Mouse (Mus musculus): ENCODE measurements at regions not wholly inside any gene's neighbourhood (a gene's known extent, or its start where the extent isn't known, plus 50 kb on each side); places are given as distances from the start of the nearest gene placed in this dataset.

DNA sequence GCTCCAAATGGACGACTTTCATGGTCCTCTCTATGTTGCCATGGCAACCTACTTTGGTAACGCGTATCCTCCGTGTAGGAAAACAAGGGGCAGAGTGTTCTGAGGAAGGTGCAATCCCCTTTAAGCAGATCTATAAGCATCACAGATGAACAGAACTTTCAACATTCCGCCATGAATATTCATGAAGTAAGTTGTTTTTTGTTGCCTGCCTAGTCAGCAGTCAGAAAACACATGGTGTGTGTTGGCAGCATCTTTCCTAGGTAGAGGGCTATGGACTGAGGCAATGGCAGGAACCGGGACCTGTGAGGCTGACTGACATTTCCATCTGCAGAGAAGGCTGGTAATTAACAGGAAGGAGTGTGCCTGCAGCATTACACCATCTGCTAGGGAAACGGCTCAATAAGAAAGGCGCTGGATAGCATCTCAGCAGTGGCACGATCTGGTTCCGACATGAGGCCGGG lies 544.0 kb downstream of the Rnf144a start:
- TF ChIP-seq POLR2A (IDR thresholded peaks at IDR 0.05; ENCODE audit: insufficient read depth, low read depth, low read length) = no peak
- no peak for TF ChIP-seq CTCF (IDR thresholded peaks at IDR 0.05; ENCODE audit: insufficient read depth, low read depth, low read length)
